Mouse (Mus musculus) right cerebral cortex, postnatal 14 days (tissue): ENCODE measurements around the gene Spock1.

Experiments
- DNase-seq: peaks from one replicate; pipeline ENCODE4 v3.0.0; 2022

The Spock1 gene

DNA sequence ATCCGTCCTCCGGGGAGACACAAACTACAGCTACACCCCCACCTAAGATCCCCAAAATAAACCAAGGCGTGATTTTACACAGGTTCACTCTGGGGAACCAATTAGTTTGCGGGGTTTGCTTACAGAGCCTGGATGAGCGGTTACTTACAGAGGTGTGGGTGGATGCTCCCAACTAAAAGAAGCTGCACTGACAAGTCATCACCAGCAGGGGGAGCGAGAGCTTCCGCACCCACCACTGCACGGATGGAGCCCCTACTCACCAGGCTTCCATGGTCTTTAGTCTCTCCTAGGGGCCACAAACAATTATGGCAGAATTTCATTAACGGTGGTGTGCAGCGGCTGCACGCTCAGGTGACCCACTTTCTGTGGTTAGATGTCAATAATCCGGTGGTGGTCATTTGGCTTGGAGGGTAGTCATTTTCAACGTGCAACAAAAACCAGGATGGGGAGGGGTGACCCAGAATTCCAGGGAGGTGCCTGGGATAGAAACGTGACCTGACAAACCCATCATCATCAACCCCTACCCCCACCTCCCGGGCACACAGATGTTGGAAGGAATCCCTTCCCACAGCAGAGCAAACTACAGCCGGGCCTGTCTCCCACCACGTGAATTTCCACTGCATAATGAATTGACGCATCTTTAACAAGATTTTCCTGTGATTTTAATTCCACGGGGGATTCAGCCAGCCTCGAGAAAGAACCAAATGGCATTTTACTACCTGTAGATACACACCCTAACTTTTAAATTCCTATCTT lies 186.4 kb downstream of the Spock1 start:
- DNase-seq = peak; percentile 34

DNA sequence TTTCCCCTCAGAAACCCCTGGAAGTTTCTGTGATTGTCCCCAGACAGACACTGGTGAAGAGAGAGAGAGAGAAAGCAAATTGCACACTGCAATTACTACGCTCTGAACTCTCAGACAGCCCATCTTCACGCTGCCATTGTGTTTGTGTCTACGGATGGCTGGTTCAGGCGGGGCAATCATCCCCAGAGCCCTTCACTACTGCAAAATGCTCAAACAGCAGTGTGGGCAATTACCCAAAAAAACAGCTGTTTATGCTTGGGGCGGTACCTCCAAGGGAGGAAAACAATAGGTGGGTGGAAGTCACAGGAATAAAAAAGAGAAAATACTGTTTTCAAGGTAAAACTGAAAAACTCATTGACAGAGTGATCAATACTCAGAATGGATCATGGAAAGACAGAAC lies 190.0 kb downstream of the Spock1 start:
- DNase-seq = no peak

DNA sequence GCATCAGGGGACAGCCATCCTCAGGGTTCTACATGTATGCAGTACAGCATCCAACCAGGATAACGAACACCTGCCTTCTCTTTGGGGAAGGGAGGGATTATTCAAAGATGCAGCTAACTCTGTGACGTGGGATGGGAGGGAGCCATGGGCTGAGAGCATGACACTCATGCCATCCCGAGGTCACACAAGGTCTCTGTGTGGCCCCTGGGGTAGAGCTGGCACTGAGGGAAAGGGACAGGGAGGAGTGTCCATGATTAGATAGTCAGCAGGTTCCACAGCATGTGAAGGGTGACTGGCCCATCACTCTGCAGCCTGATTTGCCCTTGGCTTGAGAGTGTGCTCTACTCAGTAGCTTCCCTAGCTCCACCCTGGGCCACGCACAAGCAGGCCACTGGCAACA lies 195.2 kb downstream of the Spock1 start:
- no peak for DNase-seq

DNA sequence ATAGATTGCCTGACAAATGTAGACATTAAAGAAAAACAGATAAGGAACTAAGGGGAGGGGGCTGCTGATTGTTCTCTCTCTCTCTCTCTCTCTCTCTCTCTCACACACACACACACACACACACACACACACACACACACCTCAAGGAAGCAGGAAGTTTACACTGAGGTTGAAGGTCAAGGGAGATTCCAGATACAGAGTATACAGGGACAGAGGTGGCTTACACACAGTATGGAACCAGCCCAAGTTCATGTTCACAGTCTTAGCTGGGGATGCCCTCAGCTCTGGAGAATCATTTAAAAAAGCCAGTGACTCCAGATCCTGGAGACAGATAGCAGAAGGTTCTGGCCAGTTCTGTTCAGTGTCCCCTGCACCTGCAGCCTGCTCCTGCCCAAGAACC lies 199.7 kb downstream of the Spock1 start:
- no peak for DNase-seq

DNA sequence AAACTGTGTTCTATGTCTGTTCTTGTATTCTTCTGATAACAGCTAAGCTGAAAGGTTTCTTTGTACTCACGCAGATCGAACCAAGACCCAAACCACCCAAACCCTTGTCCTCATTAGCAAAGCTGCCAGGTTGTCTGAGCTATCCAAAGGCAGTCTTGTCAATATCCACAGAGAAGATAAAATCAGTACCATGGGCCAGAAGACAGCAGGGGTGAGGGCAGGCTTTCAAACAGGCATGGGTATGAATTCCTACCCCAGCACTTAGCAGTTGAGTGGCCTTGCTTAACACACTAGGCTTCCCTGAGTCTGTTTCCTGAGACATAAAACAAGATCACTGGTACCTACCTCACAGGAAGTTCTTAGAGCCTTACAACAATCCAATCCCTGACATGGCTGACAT lies 205.2 kb downstream of the Spock1 start:
- DNase-seq = no peak

- DNase-seq = no peak
These were observed 211.4 kb downstream of the Spock1 start for GRCm38 (mm10) chr13:57696685-57697084.

- DNase-seq = no peak
These were observed 219.2 kb downstream of the Spock1 start for GRCm38 (mm10) chr13:57688926-57689325.

- DNase-seq = no peak
These were observed 221.7 kb downstream of the Spock1 start for GRCm38 (mm10) chr13:57686437-57686836.

DNA sequence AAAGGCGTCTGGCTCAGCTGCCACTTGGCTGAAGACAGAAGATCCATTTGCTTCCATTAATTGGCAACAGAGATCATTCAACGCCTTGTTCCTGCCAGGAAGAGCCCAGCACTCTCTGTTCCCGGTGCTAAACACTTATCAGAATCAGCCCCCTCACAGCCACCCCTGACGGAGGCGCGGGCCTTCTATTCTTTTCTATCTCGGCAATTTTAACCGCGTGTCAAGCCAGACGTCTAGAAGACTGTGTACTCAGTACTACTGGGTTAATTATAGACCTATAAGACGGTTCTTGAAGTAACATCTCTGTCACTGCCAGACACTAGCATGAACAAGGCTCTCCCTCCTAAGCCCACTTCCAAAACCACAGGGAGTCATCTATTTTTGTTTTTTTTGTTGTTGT lies 222.9 kb downstream of the Spock1 start:
- DNase-seq = no peak

DNA sequence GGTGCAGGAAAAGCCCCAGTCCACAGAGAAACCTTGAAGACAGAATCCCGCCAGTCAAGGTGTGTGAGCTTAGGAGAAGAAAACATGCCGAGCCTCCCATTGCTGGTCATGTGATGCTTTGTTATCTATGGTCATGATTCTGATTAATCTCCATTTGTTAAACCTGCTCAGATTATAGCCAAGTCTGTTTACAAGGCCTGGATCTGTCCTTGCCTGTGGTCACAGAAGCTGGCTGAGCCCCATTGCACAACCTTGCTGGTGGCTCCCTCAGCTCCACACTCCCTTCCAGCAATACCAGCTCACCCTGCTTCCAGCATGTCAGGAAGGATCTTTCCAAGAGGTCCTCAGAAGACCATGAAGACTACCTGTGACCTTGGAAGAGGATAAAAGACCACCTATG lies 228.5 kb downstream of the Spock1 start:
- no peak for DNase-seq

GRCm38 (mm10) chr13:57676820-57677219 lies 231.3 kb downstream of the Spock1 start:
- no peak for DNase-seq

DNA sequence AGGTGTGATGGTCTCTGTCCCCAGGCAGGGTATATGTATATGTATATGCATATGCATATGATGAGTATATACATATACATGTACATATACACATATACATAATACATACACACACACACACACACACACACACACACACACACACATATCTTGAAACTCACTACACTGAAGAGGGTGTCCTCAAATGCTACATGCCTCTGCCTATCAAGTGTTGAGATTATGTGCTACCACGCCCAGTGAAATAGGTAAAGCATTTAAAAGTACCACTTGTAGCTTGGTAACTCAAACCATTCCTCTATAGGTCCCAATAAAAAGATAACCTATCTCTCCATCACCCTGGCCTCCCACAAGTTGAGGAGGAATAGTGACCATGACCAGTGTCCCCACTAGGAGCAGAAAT lies 234.7 kb downstream of the Spock1 start:
- no peak for DNase-seq

DNA sequence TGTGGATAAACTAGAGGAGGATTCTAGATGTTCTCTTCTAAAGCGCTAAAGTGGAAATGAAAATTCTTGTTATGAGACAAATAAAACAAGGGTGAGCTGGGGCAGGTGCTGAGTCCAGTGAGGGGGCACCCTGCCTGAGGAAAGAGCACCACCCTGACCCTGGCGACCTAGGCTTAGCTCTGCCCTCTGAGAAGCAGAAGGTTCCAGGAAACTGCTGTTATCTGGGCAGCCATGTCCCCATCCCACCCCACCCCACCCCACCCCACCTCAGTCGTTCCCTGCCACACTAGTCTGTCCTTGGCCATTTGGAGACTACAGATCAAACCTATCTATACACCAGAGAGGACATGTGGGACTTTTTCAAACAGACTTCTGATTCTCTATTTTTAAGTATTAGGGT lies 235.4 kb downstream of the Spock1 start:
- DNase-seq = no peak

- DNase-seq = no peak
These were observed 236.2 kb downstream of the Spock1 start for GRCm38 (mm10) chr13:57671919-57672318.

GRCm38 (mm10) chr13:57671322-57671721 lies 236.8 kb downstream of the Spock1 start:
- no peak for DNase-seq

DNA sequence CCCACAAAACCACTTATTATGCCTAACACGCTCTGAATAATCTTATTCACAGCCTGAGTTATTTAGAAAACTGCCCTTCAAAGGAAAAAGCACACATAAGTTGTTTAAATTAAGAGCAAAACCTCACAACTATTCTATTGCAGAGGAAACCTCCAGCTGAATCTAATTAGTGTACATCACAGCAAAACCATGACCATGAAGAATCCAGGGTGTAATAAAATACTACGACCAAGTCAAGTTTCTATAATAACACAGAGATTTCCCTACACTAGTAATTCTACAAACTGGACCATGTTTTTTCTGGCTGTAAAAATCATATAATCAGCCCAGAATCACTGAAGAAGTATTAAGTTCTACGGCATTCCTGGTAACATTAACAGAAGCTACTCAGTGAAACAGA lies 240.5 kb downstream of the Spock1 start:
- DNase-seq = no peak

GRCm38 (mm10) chr13:57666173-57666842 lies 241.8 kb downstream of the Spock1 start:
- no peak for DNase-seq

DNA sequence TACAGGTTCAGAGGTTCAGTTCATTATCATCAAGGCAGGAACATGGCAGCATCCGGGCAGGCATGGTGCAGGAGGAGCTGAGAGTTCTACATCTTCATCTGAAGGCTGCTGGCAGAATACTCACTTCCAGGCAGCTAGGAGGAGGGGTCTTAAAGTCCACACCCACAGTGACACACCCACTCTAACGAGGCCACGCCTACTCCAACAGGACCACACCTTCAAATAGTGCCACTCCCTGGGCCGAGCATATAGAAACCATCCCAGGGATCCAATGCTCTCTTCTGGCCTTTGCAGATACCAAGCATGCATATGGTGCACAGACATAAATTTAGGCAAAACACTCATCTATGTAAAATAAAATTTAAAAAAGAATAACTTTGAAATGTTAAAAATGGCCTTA lies 245.6 kb downstream of the Spock1 start:
- DNase-seq = no peak

DNA sequence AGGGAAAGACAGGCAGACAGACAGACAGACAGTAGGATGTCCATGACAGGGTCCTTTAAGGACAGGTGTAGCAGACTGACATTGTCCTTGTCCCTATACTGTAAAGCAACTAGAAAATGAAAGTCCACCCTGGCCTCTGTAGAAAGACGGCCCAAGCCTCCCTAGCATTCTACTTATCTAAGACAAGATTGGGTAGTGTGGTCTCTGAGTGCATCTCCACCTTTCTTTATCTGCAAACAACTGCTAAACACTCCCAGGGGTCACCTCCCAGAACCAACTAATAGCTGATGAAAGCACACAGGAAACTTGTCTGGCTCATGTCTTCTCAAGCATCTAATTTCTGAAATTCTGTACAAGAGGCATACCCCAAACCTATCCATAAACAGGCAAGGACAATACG lies 247.6 kb downstream of the Spock1 start:
- DNase-seq = no peak

GRCm38 (mm10) chr13:57659872-57660271 lies 248.3 kb downstream of the Spock1 start:
- DNase-seq = no peak

DNA sequence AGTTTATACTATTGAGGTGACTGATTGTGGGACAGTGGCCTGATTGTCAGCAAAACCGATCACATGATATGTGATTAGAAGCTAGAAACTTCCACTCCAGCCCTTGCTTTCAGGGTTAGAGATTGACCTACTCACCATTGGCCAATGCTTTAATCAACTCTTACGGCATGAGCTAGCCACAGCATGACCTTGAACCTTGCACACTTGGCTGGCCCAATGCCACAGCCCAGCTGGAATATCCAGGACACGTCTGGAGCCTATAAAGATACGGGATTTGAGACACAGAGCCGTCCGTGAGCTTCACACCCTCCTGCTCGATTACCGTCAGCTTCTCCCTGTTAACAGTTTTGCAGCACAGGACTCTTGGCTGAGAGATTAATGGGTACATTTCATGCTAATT lies 251.5 kb downstream of the Spock1 start:
- no peak for DNase-seq

DNA sequence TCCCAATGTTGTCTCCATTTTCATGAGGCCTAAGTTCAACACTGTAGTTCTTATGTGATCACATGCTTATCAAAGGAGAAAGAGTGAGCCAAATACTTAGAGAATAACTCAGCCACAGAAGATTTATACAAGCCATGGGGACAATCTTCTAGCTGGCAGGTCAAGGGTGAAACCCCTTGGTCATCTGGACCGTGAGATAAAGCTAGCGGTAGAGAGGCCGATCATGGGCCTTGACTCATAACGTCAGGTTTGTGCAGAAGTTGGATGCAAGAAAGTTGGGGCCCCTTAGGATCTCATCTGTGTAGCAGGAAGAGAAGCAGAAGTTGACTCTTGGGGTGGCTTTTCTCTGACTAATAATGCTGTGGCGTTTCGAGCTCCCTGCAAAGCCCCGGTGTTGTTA lies 253.8 kb downstream of the Spock1 start:
- no peak for DNase-seq

GRCm38 (mm10) chr13:57651236-57651635 lies 256.9 kb downstream of the Spock1 start:
- no peak for DNase-seq

GRCm38 (mm10) chr13:57648784-57649183 lies 259.3 kb downstream of the Spock1 start:
- no peak for DNase-seq

DNA sequence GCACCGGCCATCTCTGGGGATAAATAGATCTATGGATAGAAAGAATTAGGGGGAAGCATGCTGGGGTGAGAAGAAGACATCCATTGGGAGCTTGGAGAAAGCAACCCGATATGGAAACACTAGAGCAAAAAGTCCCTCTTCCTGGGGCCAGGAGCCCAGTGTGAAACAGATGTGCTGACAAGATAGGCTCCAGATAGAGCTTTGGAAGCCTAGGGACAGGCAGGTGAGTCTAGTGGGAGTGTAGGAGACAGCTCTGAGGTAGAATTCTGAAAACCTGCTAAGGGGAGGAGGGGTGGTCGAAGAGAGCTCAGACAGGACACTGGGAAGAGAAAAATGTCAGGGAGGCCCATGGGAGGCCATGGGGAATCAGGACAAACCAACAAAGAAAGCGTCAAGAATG lies 260.7 kb downstream of the Spock1 start:
- no peak for DNase-seq
